Mouse (Mus musculus) cortical plate, adult 2 months (tissue): ENCODE data around the gene Efcab12. TPM values are rescaled to one million over a fixed set of nuclear protein-coding genes. Genes with fewer than 3 reads are reported as not detected.

Experiments
- H3K27ac ChIP-seq: fragments of 200-500 bp; 2 replicates; pipeline ENCODE4 v1.5.1; 2012; ENCODE audit warnings: low read length, control low read depth, inconsistent platforms; ENCODE audit not compliant: insufficient read depth
- H3K4me1 ChIP-seq: fragments of 200-500 bp; 2 replicates; pipeline ENCODE4 v1.6.1; 2011; ENCODE audit warnings: low read length; ENCODE audit not compliant: control insufficient read depth, insufficient read depth
- H3K4me3 ChIP-seq: fragments of 200-500 bp; 2 replicates; pipeline ENCODE4 v1.5.1; 2011; ENCODE audit warnings: mild to moderate bottlenecking, low read length, control low read depth; ENCODE audit not compliant: insufficient read depth
- CTCF ChIP-seq: fragments of 200-500 bp; IDR thresholded peaks from 2 replicates; pipeline ENCODE4 v1.5.1; 2011; ENCODE audit warnings: mild to moderate bottlenecking, control low read depth, low read length; ENCODE audit not compliant: insufficient read depth; ENCODE audit errors: extremely low read depth
- POLR2A ChIP-seq: fragments of 200-500 bp; IDR thresholded peaks from 2 replicates; pipeline ENCODE4 v1.6.1; 2011; ENCODE audit warnings: mild to moderate bottlenecking, low read length, control low read depth; ENCODE audit not compliant: insufficient read depth; ENCODE audit errors: extremely low read depth
- polyA plus RNA-seq: library from polyadenylated mRNA; depleted of rRNA; stranded (reverse); fragments of >200 nt; gene quantifications from 2 replicates; pipeline ENCODE4 v1.2.3, GENCODE M21; 2012

Efcab12 gene
- polyA plus RNA-seq, 1 experiment = 7.1 TPM

DNA sequence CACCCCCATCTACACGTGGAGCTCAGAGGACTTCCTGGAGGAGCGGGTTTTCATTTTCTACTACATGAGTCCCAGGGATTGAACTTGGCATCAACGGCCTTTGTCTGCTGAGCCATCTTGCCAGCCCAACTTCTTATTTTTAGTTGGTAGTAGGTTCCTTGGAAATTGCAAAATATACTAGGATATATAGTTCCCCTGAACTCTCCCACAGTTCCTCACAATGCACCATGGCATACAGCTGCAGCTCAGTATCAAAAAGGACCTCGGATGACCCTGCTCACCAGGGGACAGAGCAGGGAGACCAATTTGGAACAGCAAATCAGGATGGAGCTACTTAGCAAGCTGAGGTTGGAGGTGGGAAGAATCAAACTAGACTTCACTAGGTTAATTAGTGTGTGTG is 23.2 kb downstream of the Efcab12 start:
- TF ChIP-seq CTCF (no peak), POLR2A (no peak)
- Histone ChIP-seq H3K4me3 (no peak overlapping the region), H3K4me1 (no peaks in the 10 kb centered on the region), H3K27ac (no peak overlapping the region)

DNA sequence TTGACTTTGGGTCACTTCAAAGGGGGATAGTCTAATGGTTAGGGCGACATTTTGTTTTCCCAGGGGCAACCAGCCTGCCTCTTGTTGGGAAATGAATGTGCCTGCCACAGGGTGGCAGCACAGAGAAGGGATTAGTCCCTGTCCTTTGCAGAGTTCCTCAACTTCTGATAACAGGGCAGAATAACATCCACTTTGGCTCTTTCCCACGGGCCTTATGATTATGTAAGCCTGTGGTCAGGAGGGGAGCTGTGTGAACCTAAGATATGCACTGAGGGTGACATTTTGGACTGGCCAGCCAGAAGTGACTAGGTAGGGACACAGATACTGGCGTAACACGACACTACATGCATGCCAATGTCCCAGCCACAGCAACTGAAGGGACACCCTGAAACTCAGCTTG is 24.1 kb downstream of the Efcab12 start:
- H3K27ac ChIP-seq = no peak overlapping the region
- TF ChIP-seq CTCF = peak; percentile 69
- TF ChIP-seq POLR2A = no peak
- H3K4me1 ChIP-seq = no peaks in the 10 kb centered on the region
- no peak overlapping the region for H3K4me3 ChIP-seq

DNA sequence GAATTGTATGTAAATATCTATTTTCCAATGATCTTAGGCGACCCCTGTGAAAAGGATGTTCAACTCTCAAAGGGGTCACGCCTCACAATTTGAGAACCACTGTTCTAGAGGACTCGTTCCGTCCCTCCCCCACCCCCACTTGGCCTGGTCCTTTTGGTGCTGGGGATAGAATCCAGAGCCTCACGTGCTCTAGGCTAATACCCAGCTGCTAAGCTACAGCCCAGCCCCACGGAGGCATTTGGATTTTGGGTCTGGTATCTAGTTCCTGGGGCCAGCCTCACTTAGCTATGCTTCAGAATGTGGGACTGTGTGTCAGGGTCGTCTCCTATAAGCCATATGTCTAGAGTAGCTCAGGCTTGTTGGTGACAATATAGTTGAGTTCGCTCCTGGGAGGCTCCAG is 26.6 kb downstream of the Efcab12 start:
- Histone ChIP-seq H3K27ac (no peak overlapping the region), H3K4me1 (peaks cover 3% of the 10 kb centered on the region; the same call in 1 of the 2 replicates), H3K4me3 (no peak overlapping the region)
- TF ChIP-seq CTCF (no peak), POLR2A (no peak)

DNA sequence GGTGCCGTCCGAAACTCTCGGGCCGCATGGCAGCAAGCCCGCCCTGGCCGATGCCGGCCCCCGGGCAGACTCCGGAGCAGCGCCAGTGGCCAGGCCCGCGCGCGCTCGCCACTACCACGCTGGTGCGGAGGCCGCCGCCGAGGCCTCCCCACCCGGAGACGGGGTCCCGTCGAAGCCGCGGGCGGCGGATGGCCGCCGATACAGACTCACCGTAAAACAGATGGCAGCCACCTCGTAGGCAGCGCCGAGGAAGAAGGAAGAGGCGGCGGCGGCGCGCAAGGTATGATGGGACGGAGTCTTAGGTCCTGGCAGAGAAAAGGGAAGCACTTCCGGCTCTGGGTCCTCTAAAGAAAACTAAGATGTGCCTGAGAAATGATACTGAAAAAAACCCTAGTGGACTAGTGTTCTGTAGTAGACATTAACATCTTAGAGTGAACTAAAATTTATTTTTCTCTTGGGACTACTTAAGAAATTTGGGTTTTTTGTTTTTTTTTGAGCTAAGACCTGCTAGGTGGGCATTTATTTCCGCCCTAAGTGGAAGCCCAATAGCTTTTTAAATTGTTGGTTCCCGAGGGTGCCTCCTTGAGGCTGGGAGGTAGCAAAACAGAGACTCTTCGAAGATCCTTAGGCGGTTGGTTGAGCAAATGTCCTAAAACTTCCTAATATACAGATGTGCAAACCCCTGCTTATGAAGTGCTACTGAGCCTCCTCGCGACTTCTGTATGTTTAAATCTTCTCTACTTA is 29.6 kb downstream of the Efcab12 start, which contains the start of gene Rpl32:
Rpl32 (minus strand) TSS at position 260 of the 744 bp plus-strand sequence.
- peaks cover 4% of the 10 kb centered on the region; the same call in 1 of the 2 replicates for H3K4me1 ChIP-seq
- H3K27ac ChIP-seq = peak within 1 kb of the TSS; percentile 62
- TF ChIP-seq CTCF = peak; percentile 47
- peak; percentile 79 for TF ChIP-seq POLR2A
- peak within 1 kb of the TSS; percentile 97 for H3K4me3 ChIP-seq

DNA sequence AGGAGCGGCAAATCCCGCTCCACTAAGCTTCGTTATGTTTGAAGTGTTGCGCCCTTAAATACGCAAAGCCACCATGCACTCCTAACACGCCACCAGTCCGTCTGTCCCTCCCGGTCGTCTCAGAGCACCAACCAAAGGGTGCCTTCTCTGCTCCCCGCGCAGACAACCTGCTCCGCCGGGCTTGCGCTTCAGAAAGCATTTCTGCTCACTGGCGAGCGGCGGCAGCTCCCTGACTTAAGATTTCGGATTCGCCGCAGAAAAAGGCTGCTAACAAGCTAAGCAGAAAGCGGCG is 30.1 kb downstream of the Efcab12 start:
- peak overlapping the region; percentile 97 for H3K4me3 ChIP-seq
- H3K27ac ChIP-seq = peak overlapping the region; percentile 62; the same call in 1 of the 2 replicates
- peaks cover 4% of the 10 kb centered on the region; the same call in 1 of the 2 replicates for H3K4me1 ChIP-seq
- TF ChIP-seq POLR2A = 0 out of 2 replicates have a peak, but pooled peaks have one; percentile 9
- no peak for TF ChIP-seq CTCF

DNA sequence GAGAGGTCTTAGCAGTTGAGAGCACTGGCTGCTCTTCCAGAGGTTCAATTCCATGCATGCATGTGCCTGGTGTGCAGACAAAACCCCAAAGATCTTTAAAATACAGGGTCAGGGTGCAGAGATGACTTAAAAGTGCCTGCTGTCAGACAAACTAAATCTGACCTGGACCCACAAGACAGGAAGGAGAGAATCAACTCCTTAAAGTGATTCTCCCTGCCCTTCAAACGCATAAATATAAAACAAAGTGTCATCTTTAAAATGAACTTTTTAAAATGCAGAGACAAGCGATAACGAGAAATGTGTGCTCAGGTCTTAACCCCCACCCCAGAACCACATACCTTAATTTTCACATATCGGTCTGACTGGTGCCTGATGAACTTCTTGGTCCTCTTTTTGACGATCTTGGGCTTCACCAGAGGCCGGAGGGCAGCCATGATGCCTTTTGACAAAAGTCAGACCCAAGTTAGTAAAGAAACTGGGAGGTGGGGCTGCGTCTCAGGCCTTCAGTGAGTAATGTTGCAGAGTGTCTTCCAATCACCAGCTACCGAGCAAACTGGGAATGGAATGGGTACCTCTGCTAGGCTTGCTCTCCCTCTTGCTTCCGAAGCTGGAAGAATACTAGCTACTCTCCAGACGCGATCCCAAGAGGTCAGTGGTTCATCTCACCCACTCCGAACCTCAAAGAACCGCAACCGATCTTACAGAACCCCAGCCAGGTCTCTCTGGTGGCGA is 30.6 kb downstream of the Efcab12 start:
- H3K4me1 ChIP-seq = peaks cover 4% of the 10 kb centered on the region; the same call in 1 of the 2 replicates
- TF ChIP-seq CTCF = no peak
- no peak for TF ChIP-seq POLR2A
- H3K4me3 ChIP-seq = peak overlapping the region; percentile 97
- no peak overlapping the region for H3K27ac ChIP-seq

DNA sequence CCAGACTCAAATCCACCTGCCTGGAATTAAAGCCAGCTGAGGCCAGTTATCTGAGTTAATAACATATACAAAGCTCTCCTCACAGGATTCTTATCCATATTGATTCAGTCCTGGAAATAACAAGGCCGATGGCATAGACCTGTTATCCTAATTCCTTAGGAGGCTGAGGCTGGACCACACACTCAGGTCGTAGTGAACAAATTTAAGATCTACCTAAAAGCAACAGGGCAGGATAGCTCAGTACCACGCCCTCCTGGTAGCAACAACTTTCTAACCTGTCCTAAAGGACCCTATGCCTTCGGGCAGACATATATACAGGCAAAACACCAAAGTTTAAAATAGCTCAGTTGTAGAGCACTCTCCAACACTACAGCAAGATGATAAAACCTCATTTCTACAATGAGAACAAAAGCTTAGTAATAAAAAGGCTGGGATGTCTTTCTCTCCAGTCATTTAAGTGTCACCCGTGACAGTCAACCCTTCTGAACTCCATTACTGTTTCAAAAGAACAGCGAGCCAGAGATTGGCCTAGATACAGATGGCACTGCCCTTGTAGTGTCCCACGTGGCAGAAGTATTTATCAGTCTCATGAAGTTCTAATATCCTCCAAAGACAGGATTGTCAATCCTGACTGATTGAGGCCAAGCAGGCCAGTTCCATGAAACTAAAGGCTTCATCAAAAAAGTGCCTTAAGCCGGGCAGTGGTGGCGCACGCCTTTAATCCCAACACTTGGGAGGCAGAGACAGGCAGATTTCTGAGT is 33.6 kb downstream of the Efcab12 start:
- H3K4me1 ChIP-seq = peaks cover 4% of the 10 kb centered on the region; the same call in 1 of the 2 replicates
- TF ChIP-seq POLR2A = no peak
- TF ChIP-seq CTCF = no peak
- H3K27ac ChIP-seq = no peak overlapping the region
- no peak overlapping the region for H3K4me3 ChIP-seq

DNA sequence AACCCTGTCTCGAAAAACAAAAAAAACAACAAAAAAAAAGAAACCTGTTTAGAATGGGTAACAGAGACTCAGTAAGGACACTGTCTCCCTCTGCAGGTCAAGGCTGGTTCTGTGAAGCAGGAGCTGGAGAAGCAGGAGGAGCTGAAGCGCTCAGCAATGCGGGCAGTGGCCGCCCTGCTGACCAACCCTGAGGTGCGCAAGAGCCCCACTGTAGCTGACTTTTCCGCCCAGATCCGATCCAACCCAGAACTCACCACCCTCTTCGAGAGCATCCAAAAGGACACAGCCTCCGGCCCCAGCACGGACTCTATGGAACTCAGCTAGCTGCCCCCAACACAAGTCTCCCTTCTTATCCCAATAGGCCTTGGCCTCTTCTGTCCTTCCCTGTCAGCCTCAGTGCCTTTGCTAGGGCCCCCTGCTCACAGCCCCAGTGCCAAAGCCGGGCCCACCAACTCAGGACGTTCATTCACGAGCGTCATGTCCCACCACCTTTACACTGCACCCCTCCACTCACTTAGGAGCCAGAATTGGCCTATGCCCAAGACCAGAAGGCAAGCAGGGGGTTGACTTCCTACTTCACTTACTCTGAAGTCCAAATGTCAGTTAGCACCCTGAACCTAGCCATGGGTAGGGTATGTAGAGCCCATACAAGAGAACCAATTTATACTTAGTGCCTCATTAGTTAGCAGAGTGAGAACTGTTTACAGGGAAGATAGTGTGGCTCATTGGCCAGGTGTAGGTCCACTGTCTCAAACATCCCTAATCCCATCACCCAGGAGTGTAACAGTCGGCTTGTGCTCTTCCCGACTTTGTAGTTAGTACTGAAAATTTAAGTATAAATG is 34.5 kb downstream of the Efcab12 start:
- H3K4me1 ChIP-seq = peaks cover 4% of the 10 kb centered on the region; the same call in 1 of the 2 replicates
- H3K4me3 ChIP-seq = no peak overlapping the region
- TF ChIP-seq POLR2A (no peak), CTCF (peak; percentile 85)

More for the DNA sequence above, 34.5 kb downstream of the Efcab12 start:
- H3K27ac ChIP-seq = no peak overlapping the region
